Mouse (Mus musculus): ENCODE data around the gene Syp. TPM values are rescaled to one million over a fixed set of nuclear protein-coding genes. Genes with fewer than 3 reads are reported as not detected.

The Syp gene
- 41.0 and 57.2 TPM in 2 replicates for total RNA-seq (2021)
- long read RNA-seq, experiment 1, transcript Syp-201 (7 exons, 2,591 nt) = major isoform, 39 of 58 reads
- long read RNA-seq, experiment 1, partial matches to known transcripts = 17 of 58 reads
- long read RNA-seq, experiment 1, other reads (novel, unspliced or antisense) = 2 of 58 reads
- long read RNA-seq, experiment 2, transcript Syp-201 (7 exons, 2,591 nt) = major isoform, 19 of 40 reads
- long read RNA-seq, experiment 2, partial matches to known transcripts = 9 of 40 reads
- long read RNA-seq, experiment 2, other reads (novel, unspliced or antisense) = 12 of 40 reads

DNA sequence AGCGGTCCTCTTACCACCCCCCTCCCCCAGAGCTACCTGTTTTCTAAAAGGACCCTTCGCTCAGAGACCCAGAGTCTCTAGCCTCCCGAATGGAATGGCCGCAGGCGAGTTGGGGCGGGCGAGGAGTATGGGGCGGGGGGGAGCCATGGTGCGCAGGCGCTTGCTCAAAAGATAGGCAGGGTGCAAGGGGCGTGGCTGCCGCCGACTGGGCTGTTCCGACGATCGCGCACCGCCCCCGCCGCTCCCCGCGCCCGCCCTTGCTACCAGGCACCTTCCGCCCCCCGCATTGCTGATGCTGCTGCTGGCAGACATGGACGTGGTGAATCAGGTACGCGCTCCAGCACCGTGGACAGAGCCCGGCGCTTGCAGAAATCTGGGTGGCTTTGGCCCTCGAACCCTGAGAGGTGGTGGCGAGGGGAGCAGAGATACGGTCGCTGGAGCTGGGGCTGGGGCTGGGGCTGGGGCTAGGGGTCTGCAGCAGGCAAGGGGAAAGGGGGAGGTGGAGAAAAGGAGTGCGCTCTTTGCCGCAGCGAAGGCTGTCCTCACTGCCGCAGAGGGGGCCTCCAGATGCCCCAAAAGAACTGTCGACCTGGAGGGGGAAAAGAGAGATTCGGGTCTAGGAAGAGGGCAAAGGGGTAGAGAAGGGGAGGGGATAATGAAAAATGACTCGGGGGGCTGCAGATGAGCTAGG is at the start of gene Syp:
TSS of gene Syp (plus strand) at position 71 of the 691 bp plus-strand sequence.
- DNase-seq = peak; percentile 91

- DNase-seq = no peak
Measured at GRCm38 (mm10) chrX:7595371-7595770, 42.9 kb upstream of the Syp start.

DNA sequence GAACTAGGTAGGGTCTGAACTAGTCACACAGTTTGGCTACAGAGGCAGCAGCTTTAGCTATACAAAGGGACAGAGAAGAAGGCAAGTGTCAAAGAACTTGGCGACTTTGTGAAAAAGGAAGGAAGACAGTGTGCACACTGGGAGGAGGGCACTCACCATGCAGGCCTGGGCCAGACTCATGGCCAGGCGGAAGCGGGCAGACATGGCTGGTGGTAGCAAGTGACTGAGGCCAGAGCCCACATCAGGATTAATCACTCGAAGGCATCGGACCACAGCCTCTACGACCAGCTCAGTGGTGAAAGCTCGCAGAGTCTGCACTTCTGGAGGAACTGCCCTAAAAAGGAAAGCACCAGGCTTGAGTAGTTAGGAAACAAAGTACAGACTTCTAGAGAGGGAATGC is 34.3 kb upstream of the Syp start:
- no peak for DNase-seq

DNA sequence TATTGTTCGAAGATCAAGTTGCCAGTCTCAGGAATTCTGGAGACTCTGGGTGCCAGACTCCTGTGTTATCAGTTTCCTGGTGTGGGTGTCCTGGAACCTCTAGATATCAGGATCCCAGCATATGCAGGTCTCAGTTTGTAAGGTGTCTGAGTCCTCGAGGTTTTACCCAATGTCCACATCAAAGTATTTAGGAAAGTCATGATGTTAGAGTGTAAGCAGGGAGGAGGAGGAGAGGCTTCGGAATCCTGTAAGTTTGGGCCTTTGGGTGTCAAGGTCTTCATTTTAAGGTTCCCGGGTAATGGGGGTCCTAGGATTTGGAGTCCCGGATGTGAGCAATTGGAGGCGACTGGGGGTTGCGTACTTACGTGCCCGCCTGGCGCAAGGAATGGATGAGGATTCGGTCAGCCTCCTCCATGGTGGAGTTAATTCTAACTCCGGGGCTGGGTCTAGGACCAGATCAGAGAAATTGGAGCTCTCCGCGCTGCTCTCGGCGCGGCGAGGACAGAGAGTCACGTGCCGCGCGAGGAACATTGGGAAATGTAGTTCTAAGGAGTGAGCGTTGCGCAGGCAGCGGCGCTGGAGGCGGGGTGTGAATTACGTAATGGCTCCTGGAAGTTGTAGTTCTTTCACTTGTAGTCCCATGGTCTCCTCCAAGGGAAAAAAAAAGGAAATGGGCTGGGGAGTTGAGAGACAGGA is 33.2 kb upstream of the Syp start, which contains the start of gene Ccdc22:
TSS of gene Ccdc22 (minus strand) at position 639 of the 696 bp plus-strand sequence.
- DNase-seq = peak; percentile 87

DNA sequence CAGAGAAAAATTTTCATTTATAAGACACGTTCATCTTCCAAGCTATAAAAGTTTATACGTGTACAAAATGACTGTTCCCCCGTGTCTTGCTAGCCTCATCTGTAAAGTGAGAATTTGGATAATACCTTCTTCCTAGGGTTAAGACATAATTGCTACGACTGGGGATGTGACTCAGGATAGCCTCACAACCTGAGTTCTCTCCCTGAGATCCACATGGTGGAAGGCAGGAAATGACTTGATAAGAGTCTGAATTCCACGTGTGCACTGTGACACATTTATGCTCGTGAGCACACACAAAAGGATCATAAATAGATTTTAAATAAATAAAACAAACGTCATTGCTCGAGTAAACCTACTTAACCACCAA is 32.7 kb upstream of the Syp start:
- no peak for DNase-seq

- no peak for DNase-seq
Measured at GRCm38 (mm10) chrX:7606783-7607182, 31.5 kb upstream of the Syp start, which contains the start of gene Cacna1f. TSS of gene Cacna1f (plus strand) at chrX:7607083.

- DNase-seq = no peak
Measured at GRCm38 (mm10) chrX:7610035-7610434, 28.2 kb upstream of the Syp start.

DNA sequence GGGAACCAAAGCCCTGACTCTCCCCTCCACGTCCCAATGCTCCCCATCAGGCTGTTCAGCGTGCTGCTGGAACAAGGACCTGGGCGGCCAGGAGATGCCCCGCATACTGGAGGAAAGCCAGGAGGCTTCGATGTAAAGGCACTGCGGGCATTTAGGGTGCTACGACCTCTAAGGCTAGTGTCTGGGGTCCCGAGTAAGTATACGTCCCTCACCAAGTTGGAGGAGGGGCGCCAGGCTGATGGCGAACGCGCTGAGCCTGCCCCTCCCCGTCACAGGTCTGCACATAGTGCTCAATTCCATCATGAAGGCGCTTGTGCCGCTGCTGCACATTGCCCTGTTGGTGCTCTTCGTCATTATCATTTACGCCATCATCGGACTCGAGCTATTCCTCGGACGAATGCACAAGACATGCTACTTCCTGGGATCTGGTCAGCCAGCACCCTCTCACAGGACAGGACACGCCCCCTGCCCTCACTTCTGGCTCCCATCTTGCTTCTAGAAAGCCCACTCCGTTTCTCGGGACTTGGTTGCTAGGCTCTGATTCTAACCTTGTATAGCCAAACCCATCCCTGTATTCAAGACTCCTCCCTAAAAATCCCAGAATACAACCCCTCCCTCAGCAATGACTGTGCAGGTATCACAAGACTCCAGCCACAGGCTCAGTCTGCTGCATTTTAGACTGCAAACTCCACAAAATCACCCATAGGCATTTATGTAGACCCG is 27.6 kb upstream of the Syp start:
- DNase-seq = no peak

GRCm38 (mm10) chrX:7617889-7618551 is 20.3 kb upstream of the Syp start:
- no peak for DNase-seq

DNA sequence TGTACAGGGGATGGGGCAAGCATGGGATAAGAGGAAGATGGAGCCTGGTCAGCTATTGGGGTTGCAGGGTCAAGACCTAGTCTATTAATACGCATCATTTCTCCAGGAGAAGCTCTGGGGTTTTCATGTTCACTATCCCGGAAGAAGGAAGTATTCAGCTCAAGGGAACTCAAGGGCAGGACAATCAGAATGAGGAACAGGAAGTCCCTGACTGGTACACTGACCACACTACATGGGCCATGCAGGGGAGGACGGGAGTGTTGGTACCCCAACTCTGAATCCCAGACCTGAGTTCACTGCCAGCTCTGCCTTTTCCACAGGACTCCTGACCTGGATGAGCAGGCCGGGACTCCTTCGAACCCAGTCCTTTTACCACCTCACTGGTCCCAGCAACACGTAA is 5.7 kb upstream of the Syp start:
- DNase-seq = no peak

- DNase-seq = no peak
Measured at GRCm38 (mm10) chrX:7635101-7635500, 3.2 kb upstream of the Syp start.

- DNase-seq = no peak
Measured at GRCm38 (mm10) chrX:7639536-7640325, 1.5 kb downstream of the Syp start.

- no peak for DNase-seq
Measured at GRCm38 (mm10) chrX:7640785-7641184, 2.5 kb downstream of the Syp start.

GRCm38 (mm10) chrX:7645349-7645748 is 7.1 kb downstream of the Syp start:
- DNase-seq = peak; percentile 89

- DNase-seq = peak; percentile 87
Measured at GRCm38 (mm10) chrX:7648671-7649304, 10.5 kb downstream of the Syp start.

GRCm38 (mm10) chrX:7657221-7657639 is 19.0 kb downstream of the Syp start, which contains the start of gene Prickle3:
TSS of gene Prickle3 (plus strand) at chrX:7657260.
- peak; percentile 79 for DNase-seq

DNA sequence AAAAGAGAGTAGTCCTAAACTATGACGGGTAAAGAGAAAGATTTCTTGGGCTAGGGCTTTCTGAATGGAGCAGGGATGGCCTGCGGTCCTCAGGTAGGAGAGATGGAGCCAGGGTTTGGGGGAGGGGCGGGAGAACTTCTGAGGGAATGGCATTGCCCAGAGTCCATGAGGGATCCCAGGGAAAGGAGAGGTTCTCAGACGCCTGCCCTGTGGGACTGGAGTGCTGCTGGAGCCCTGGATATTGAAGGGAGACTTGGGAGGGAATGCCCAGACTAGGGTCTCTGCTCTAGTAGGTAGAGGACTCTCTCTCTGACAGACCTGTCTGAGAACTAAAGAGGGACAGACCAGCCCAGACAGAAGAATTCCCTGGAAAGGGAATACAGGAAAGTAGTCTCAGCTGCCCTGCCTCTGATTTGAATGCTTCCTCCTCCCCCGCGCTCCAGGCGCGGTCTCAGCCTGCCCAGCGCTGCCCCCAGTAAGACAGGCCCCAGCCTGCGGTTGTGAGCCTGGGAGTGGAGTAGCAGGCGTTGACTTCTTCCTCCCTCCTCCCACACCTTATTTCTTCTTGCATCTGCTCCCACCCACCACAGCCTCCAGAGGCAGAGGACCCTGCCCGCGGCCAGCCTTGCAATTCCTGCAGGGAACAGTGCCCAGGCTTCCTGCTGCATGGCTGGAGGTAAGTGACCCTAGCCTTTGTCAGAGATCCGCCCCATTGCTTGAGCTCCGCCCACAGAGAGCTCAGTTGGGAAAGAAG is 19.9 kb downstream of the Syp start:
- peak; percentile 68 for DNase-seq

- peak; percentile 47 for DNase-seq
Measured at GRCm38 (mm10) chrX:7658785-7659589, 20.7 kb downstream of the Syp start.

- peak; percentile 21 for DNase-seq
Measured at GRCm38 (mm10) chrX:7661086-7661485, 22.8 kb downstream of the Syp start.

Measured in adrenal gland, postnatal 14 days (tissue).